Mouse (Mus musculus): ENCODE results near the gene Gm28998. TPM values are rescaled to one million over a fixed set of nuclear protein-coding genes. Genes with fewer than 3 reads are reported as not detected.

Gene Gm28998
- not detected in 2 replicates for polyA plus RNA-seq (2012; rRNA removed)

DNA sequence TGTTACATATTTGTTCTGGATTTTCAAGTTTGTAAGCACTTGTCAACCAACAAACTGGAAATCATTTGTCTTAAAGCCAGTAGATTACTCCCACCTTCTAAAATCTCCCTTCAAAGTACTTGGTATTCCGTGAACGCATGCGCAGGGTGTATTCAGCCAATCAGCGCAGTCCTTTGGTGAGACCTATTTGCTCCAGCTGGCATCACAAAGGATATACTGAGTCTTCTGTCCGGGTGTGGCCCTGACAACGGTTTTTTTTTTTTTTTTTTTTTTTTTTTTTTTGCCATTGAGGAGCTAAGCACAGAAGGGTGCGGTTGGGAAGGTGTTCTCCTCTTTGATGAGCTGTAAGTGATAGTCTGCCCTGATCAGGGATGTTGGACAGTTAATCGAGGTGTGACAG lies at the start of gene Gm28998:
Gene Gm28998, plus strand, starts transcription at position 301 of the 400 bp plus-strand sequence.

Other genes with a start within 250 kb of the Gm28998 start
- gene Gm21244, start 84.5 kb upstream of the Gm28998 start, polyA plus RNA-seq (2012; rRNA removed), result not detected in 2 replicates
- gene Gm21788, start 151.2 kb downstream of the Gm28998 start, polyA plus RNA-seq (2012; rRNA removed), result not detected in 2 replicates